Mouse (Mus musculus) Patski (cell line): Measurements from ENCODE around the gene Rflnb. TPM values are rescaled to one million over a fixed set of nuclear protein-coding genes. Genes with fewer than 3 reads are reported as not detected.

Source experiments
- ATAC-seq: fragments of 100-300 bp; one replicate; pipeline ENCODE4 v1.8.0; 2021
- CTCF ChIA-PET: fragments of 350-600 bp; sonication (Branson Sonifier 250); formaldehyde crosslinking; loops from one replicate; lab custom pipeline; 2022; ENCODE audit warnings: inconsistent platforms; lab: Charles Lee
- POLR2A ChIA-PET: fragments of 350-600 bp; sonication (Branson Sonifier 250); formaldehyde crosslinking; loops from one replicate; lab custom pipeline; 2022; ENCODE audit warnings: antibody characterized with exemption, inconsistent platforms; lab: Charles Lee
- DNase-seq: peaks from one replicate; pipeline ENCODE4 v3.0.0-alpha.2; 2011; ENCODE audit warnings: low read depth, low spot score
- H3K27me3 ChIP-seq: fragments of 371-371 bp; one replicate; pipeline ENCODE4 v1.5.1; 2021
- CTCF ChIP-seq: fragments of 100-300 bp; IDR thresholded peaks from one replicate; pipeline ENCODE4 v1.5.1; 2021
- in situ Hi-C: fragments of 300-500 bp; cut with MboI; formaldehyde crosslinking; loops from 3 replicates; pipeline ENCODE4 v1.11.1; 2018; ENCODE audit warnings: low pct_unique_long_range_greater_than_20kb, mixed read lengths
- polyA plus RNA-seq: library from polyadenylated mRNA; unstranded; gene quantifications from one replicate; pipeline ENCODE4 v1.2.3, GENCODE M21; 2021

The Rflnb gene
- polyA plus RNA-seq, 1 experiment from 2014 or later, result 3.5 TPM

DNA sequence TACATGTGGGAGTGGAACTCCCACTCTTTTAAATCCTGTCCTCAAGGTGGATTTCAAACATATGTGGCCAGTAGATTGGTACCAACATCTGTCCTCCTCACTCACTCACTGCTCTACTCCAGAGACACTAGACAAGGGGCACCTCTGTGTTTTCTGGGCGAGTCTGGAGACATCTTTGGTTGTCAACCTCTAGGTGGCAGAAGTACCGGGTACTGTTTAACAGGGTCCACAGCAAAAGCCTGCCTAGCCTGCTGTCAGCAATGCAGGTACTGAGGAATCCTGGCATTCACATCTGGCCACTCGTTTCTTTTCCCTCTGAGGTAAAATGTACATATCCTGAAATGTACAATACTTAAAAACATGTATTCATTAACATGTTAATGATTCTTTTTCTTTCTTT is 28.9 kb upstream of the Rflnb start:
- no peak for ATAC-seq
- ChIA-PET CTCF (no interaction called here), POLR2A (no interaction called here)
- DNase-seq, result no peak
- in situ Hi-C loops, result no loop called here
- no peaks in the 10 kb centered on the region for H3K27me3 ChIP-seq
- no peak for TF ChIP-seq CTCF

DNA sequence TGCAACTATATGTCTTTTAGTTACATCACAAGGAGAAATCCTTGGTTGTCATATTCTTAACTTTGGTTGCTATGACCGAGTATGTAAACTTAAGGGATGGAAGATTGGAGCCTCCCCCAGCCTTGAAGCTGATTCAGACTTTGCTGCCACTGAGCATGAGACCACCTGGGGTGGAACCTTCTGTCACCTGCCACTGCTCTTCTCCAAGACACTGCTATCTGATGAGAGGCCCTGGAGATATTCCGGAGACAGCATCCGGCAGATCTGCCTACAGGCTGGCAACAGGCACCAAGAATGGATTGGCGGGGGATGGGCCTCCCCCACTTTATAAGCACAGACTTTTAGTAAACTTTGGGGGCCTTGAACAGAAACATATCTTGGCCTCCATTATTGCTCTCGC is 24.9 kb upstream of the Rflnb start:
- DNase-seq, result no peak
- POLR2A ChIA-PET, result interaction anchor here (0.6 kb wide), 1 partner anchor 75 kb away, joined by 3 read pairs; no protein-coding TSS in a partner anchor

DNA sequence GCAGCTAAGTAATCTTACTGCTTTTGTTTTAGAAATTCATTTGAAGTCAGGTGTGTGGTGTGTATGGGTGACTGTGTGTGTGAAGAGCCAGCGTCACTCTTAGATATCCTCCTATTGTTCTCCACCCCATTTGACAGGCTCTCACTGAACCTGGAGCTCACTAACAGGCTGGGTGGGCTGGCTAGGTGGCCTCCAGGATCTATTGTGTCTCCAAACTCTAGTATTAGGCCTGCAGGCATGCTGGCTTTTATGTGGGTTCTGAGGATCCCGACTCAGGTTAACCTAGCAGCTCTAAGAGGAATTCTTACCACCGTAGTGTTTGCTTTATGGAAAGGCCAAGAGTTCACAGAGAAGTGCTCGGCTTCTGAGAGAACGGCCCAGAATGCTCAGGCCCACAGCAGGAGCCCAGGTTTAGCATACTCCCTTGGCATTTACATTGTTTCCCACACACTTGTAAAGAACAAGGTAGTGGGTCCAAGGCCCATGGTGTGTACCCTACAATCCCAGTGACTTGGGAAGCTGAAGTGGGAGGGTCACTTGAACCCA is 23.5 kb upstream of the Rflnb start:
- CTCF ChIA-PET, result no interaction called here
- no peaks in the 10 kb centered on the region for H3K27me3 ChIP-seq
- no peak for TF ChIP-seq CTCF
- in situ Hi-C loops, result no loop called here
- ATAC-seq (no peak), DNase-seq (no peak)
- POLR2A ChIA-PET, result no interaction called here

More for the DNA sequence above, 24.9 kb upstream of the Rflnb start:
- no peaks in the 10 kb centered on the region for H3K27me3 ChIP-seq
- CTCF ChIA-PET, result no interaction called here
- in situ Hi-C loops, result no loop called here
- TF ChIP-seq CTCF, result no peak
- no peak for ATAC-seq

DNA sequence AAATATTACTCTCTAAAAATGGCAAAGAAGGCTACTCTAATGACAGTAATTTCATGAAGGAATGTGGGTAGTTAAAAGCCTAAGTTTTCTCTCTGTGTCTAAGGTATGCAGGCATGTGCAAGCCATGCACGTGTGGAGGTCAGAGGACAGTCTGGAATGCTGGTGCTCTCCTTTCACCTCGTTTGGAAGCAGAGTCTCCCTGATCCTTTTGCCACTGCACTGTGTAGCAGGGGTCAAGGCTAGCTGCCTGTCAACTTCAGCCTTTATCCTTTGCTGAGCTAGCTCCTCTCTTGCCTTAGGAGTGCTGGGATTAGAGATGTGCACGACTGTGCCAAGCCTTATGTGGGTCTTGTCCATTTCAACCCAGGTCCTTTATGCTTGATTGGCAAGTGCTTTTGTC is 22.9 kb upstream of the Rflnb start:
- DNase-seq (no peak), ATAC-seq (no peak)
- POLR2A ChIA-PET, result no interaction called here
- CTCF ChIA-PET, result no interaction called here
- in situ Hi-C loops, result no loop called here
- no peaks in the 10 kb centered on the region for H3K27me3 ChIP-seq
- TF ChIP-seq CTCF, result no peak

DNA sequence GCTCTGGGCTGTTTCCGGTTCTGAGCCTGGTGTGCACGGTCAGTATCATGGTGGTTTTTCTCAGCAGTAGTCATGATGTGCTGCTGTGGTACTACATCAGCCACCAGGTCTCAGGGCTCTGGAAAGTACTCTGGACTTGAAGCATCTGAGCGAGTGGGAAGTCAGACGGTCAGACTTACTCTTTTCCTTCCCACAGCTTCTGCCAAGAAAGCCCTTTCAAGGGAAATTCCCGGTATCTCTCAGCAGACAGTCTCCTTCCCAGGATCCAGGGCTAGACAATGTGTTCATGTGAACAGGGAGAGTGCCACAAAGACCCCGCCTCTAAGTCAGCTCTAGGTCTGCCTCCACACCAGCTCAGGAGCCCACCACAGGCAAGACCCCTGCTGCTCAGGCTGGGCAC is 17.8 kb upstream of the Rflnb start:
- CTCF ChIA-PET, result interaction anchor here (1.2 kb wide), 1 partner anchor 10 kb away, joined by 4 read pairs; no protein-coding TSS in a partner anchor
- DNase-seq, result no peak
- in situ Hi-C loops, result no loop called here
- ATAC-seq, result no peak
- no peak for TF ChIP-seq CTCF
- H3K27me3 ChIP-seq, result no peaks in the 10 kb centered on the region
- POLR2A ChIA-PET, result interaction anchor here (1.3 kb wide), 1 partner anchor 15 kb away, joined by 4 read pairs; no protein-coding TSS in a partner anchor

DNA sequence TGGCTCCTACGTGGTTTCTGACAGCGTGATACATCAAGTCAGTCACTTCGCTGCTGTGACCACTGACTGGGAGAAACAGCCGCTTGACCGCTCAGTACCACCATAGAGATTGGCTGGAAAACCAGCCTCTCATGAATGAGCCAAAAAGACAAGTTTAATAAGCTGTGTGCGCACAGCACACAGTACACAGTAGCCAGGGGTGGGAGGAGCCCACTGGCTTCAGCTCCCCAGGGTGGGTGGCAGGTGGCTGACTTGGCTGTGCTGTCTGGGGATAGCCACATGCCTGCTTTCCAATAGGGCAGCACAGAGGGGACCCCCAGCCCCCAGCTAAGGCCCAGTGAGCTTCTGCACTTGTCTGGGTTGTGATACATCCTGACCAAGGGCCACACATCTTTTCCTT is 16.9 kb upstream of the Rflnb start:
- POLR2A ChIA-PET, result interaction anchor here (1.3 kb wide), 1 partner anchor 16 kb away, joined by 4 read pairs; no protein-coding TSS in a partner anchor

DNA sequence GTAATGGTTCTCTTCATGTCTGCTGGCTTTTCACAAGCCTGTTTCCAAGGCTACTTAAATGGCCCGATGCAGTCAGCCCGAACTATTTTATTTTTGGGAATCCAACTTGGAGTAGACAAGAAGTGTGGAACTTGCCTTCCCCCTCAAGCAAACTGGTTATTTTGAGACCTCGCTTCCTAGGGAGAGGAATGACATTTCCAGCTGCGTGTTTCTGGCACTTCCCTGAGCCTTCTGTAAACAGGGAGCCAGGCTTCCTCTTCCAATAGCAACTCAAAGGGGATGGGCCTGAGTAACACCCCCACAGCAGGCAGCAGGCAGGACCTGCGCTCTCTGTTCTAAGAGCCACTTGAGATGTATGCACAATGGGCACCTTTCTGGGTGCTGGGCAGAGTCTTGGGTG is 15.3 kb upstream of the Rflnb start:
- no peaks in the 10 kb centered on the region for H3K27me3 ChIP-seq
- DNase-seq, result no peak
- ATAC-seq, result no peak
- POLR2A ChIA-PET, result no interaction called here
- TF ChIP-seq CTCF, result no peak
- CTCF ChIA-PET, result no interaction called here
- in situ Hi-C loops, result no loop called here

More for the DNA sequence above, 16.9 kb upstream of the Rflnb start:
- DNase-seq (no peak), ATAC-seq (no peak)
- in situ Hi-C loops, result no loop called here
- CTCF ChIA-PET, result no interaction called here
- no peaks in the 10 kb centered on the region for H3K27me3 ChIP-seq
- no peak for TF ChIP-seq CTCF

DNA sequence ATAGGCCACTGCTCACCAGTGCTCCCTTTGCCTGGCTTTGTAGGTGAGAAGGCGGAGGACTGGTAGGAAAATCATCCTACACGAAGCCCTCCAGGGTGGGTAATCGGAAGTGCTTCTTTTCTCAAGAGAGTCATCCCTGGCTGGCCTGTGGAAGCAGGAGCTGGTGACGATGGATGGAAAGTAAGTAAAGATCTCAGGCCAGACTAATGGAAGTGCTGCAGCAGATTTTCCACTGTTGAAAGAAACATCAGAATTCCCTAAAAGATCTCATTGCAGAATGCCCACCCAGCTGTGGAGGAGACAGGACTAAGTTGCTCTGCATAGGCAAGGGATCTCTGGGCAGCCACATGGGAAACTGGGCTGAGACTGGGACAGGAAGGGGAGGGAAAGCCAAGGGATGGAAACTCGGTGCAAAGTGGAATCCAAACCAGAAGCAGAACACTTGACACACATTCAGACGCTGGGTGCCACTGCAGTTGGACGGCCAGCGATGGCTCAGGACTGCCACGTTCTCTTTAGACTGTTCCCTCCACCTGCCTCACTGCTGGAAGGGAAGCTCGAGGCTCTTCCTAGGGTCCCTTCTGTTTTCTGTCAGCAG is 14.6 kb upstream of the Rflnb start:
- no peak for TF ChIP-seq CTCF
- ChIA-PET POLR2A (no interaction called here), CTCF (interaction anchor here (0.8 kb wide), 1 partner anchor 713 kb away, joined by 3 read pairs; no protein-coding TSS in a partner anchor)
- DNase-seq (no peak), ATAC-seq (no peak)
- in situ Hi-C loops, result no loop called here
- no peaks in the 10 kb centered on the region for H3K27me3 ChIP-seq

DNA sequence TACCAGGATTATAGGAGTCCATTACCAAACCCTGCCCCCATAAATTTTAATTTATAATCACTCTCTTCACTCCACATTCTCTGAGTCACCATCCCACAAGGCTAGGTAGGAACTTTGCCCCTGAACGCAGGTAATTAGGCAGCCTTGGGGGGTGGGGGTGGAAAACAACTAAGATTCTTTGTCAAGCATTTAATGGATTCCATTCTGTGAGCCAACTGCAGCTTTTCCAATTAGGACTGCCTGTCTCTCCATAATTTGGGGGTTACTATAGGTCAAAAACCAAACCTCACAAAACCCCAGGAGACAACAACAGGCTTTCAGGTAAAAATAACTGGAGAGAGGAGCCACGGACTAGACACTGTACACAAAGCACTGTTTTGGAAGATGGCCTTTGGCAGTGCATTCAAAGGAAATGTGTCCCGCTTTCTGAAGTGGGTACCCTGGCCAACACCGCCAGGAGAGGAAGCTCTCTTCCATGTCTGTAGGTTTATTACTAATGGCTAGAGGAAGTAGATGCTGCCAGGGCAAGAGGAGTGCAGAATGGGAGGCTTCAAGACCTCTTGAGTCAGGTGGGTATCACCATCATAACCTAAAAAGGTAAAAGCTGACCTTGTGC is 13.3 kb upstream of the Rflnb start:
- ChIA-PET CTCF (interaction anchor here (1.6 kb wide), 1 partner anchor 74 kb away, joined by 3 read pairs; no protein-coding TSS in a partner anchor), POLR2A (interaction anchor here (0.6 kb wide), 1 partner anchor 279 kb away, joined by 3 read pairs; no protein-coding TSS in a partner anchor)
- H3K27me3 ChIP-seq, result no peaks in the 10 kb centered on the region
- in situ Hi-C loops, result no loop called here
- DNase-seq (no peak), ATAC-seq (no peak)
- no peak for TF ChIP-seq CTCF

DNA sequence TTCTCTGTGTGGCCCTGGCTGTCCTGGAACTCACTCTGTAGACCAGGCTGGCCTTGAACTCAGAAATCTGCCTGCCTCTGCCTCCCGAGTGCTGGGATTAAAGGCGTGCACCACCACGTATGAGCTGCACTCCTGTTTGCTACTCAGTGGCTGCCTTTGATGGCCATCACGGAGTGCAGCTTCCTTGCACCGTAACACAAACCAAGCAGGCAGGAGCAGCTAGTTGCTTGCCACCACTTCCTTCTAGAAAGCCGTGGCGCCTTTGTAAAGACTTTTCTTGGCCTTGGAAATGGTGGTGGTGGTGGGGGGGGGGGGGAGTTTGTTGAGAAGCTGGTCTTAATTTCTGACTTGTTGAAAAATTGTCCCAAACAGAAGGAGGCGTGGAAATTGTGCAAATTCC is 12.5 kb upstream of the Rflnb start:
- in situ Hi-C loops, result no loop called here
- ATAC-seq (no peak), DNase-seq (no peak)
- ChIA-PET POLR2A (no interaction called here), CTCF (interaction anchor here (1.6 kb wide), 1 partner anchor 75 kb away, joined by 3 read pairs; no protein-coding TSS in a partner anchor)
- TF ChIP-seq CTCF, result no peak
- no peaks in the 10 kb centered on the region for H3K27me3 ChIP-seq
